14 mouse cellular contexts compared by ENCODE assay signal in genomic region chr9:64114646-64115045, GRCm38 (mm10). TPM values are rescaled to one million over a fixed set of nuclear protein-coding genes. Genes with fewer than 3 reads are reported as not detected.
DNase-seq lines count a peak whose midpoint lies in the region; ATAC-seq and TF ChIP-seq lines count a peak whose summit lies in the region.
"Had no signal": no experiment of that assay in that cellular context is flagged by ENCODE, and none has a peak within 500 bp of the region (broad histone marks: within the 10 kb centered on the region; RNA-seq: fewer than 3 reads in every experiment).

No protein-coding gene starts in this region.

- 6% methylated on average over 2 of the region's 2 CpGs for WGBS in lung, postnatal 0 days
- 5% methylated on average over 2 of the region's 2 CpGs for WGBS in heart, postnatal 0 days

- no peaks in the 10 kb centered on the region for H3K36me3 ChIP-seq in lung, postnatal 0 days (ENCODE audit: insufficient read depth, low read length)
- no peaks in the 10 kb centered on the region for H3K36me3 ChIP-seq in heart, postnatal 0 days (replicated peaks; ENCODE audit: control insufficient read depth, insufficient read depth, low read length)
- H3K36me3 ChIP-seq: forebrain, embryonic 15.5 days had no signal

- no peak overlapping the region for H3K9ac ChIP-seq in lung, postnatal 0 days (replicated peaks; ENCODE audit: low read depth)
- no peak overlapping the region for H3K9ac ChIP-seq in heart, postnatal 0 days (replicated peaks; ENCODE audit: low read depth, low read length)
- H3K9ac ChIP-seq: forebrain, embryonic 15.5 days had no signal

- no peaks in the 10 kb centered on the region for H3K4me1 ChIP-seq in lung, postnatal 0 days (ENCODE audit: insufficient read depth, low read depth, low read length)
- H3K4me1 ChIP-seq in heart, postnatal 0 days (ENCODE audit: control insufficient read depth, insufficient read depth), result peaks cover 22% of the 10 kb centered on the region
- H3K4me1 ChIP-seq: forebrain, embryonic 15.5 days had no signal

- no peak for TF ChIP-seq EP300 in lung, postnatal 0 days (IDR thresholded peaks at IDR 0.05)
- no peak for TF ChIP-seq EP300 in heart, postnatal 0 days (IDR thresholded peaks at IDR 0.05; ENCODE audit: low read depth)

- H3K27me3 ChIP-seq in lung, postnatal 0 days (replicated peaks; ENCODE audit: insufficient read depth, low read length), result no peaks in the 10 kb centered on the region
- H3K27me3 ChIP-seq in heart, postnatal 0 days (ENCODE audit: control insufficient read depth, insufficient read depth, low read length), result no peaks in the 10 kb centered on the region
- H3K27me3 ChIP-seq: forebrain, embryonic 15.5 days had no signal

- H3K4me2 ChIP-seq in lung, postnatal 0 days (replicated peaks; ENCODE audit: low read depth, low read length), result no peak overlapping the region
- no peak overlapping the region for H3K4me2 ChIP-seq in heart, postnatal 0 days (ENCODE audit: low read depth, low read length)
- H3K4me2 ChIP-seq: forebrain, embryonic 15.5 days; midbrain, embryonic 11.5 days had no signal

- peak; percentile 19 for DNase-seq in adrenal gland, adult 2 months
- no peak for DNase-seq in adrenal gland, adult (ENCODE audit: inconsistent age in 2 of 2, low spot score in 1 of 2)
- DNase-seq in lung, postnatal 0 days (ENCODE audit: low spot score), result peak; percentile 52
- DNase-seq in lung, postnatal 14 days, result no peak
- peak; percentile 76 for DNase-seq in heart, postnatal 0 days (ENCODE audit: low spot score)
- DNase-seq in yolk sac, embryonic 10.5 days (ENCODE audit: low spot score), result peak; percentile 81
- no peak for DNase-seq in gastrocnemius, postnatal 10 days
- DNase-seq: thymus, postnatal 14 days had no signal

- no peak overlapping the region for H3K4me3 ChIP-seq in lung, postnatal 0 days (ENCODE audit: low read depth, low read length)
- H3K4me3 ChIP-seq in heart, postnatal 0 days (ENCODE audit: low read depth, low read length), result no peak overlapping the region
- H3K4me3 ChIP-seq: forebrain, embryonic 15.5 days had no signal

- H3K9me3 ChIP-seq in lung, postnatal 0 days (ENCODE audit: low read length), result no peaks in the 10 kb centered on the region
- no peaks in the 10 kb centered on the region for H3K9me3 ChIP-seq in heart, postnatal 0 days (replicated peaks; ENCODE audit: control insufficient read depth, low read length)
- H3K9me3 ChIP-seq: forebrain, embryonic 15.5 days had no signal

- H3K27ac ChIP-seq in lung, postnatal 0 days (ENCODE audit: low read length), result no peak overlapping the region
- peak overlapping the region; percentile 60 for H3K27ac ChIP-seq in heart, postnatal 0 days (ENCODE audit: low read depth)
- H3K27ac ChIP-seq: forebrain, embryonic 15.5 days had no signal

- peak; percentile 56 for ATAC-seq in lung, postnatal 0 days
- ATAC-seq in heart, postnatal 0 days (ENCODE audit: insufficient read depth, low read depth), result peak; percentile 79
- no peak for ATAC-seq in megakaryocyte-erythroid progenitor cell, adult 5-6 weeks (replicated peaks; ENCODE audit: low FRiP score, low TSS enrichment, poor library complexity, severe bottlenecking)
- ATAC-seq: forebrain, embryonic 15.5 days had no signal

- TF ChIP-seq CTCF in lung, postnatal 0 days (IDR thresholded peaks at IDR 0.05), result no peak
- no peak for TF ChIP-seq CTCF in heart, postnatal 0 days (IDR thresholded peaks at IDR 0.05; ENCODE audit: low read depth)

RNA-seq across cellular contexts. Expression of gene Lctl, which starts 2.3 kb away (rescaled TPM):
- total RNA-seq in adrenal gland, adult 2 months (2021), result under 1 TPM; 0.55 to 0.72 TPM
- polyA plus RNA-seq in adrenal gland, adult 2 months (2012; rRNA removed), result 6.9 and 10.6 TPM in 2 replicates
- not detected in 2 replicates for polyA plus RNA-seq in lung, postnatal 0 days (2015; fragmentation: Nextera tagmentation; extraction: Ambion mirVana)
- not detected in 2 replicates for total RNA-seq in heart, postnatal 0 days (2014; rRNA removed; ENCODE audit: low replicate concordance)
- 0.21 TPM in 1 of 2 replicates, not detected in the other for polyA plus RNA-seq in heart, postnatal 0 days (2015; fragmentation: Nextera tagmentation; extraction: Ambion mirVana)
- total RNA-seq in megakaryocyte-erythroid progenitor cell, adult 5-6 weeks (2014; fragmentation: Nextera tagmentation), result not detected in 2 replicates
- not detected in 2 replicates for total RNA-seq in megakaryocyte-erythroid progenitor cell, adult 5-6 weeks (2017)
- total RNA-seq in gastrocnemius, postnatal 10 days (2021), result under 1 TPM; 0.66 to 0.68 TPM
- total RNA-seq: neutrophil, adult 5-6 weeks had no signal
- polyA plus RNA-seq: brain, embryonic 14.5 days; forebrain, embryonic 15.5 days; limb, embryonic 11.5 days; midbrain, embryonic 11.5 days had no signal

RNA-seq across cellular contexts. Expression of gene Zwilch, which starts 58.3 kb away (rescaled TPM):
- total RNA-seq in adrenal gland, adult 2 months (2021), result 1 to 10 TPM; 2.1 to 5.4 TPM
- polyA plus RNA-seq in adrenal gland, adult 2 months (2012; rRNA removed), result 0.50 and 0.55 TPM in 2 replicates
- 1.5 and 1.7 TPM in 2 replicates for polyA plus RNA-seq in lung, postnatal 0 days (2015; fragmentation: Nextera tagmentation; extraction: Ambion mirVana)
- 9.8 and 28.8 TPM in 2 replicates for total RNA-seq in heart, postnatal 0 days (2014; rRNA removed; ENCODE audit: low replicate concordance)
- polyA plus RNA-seq in heart, postnatal 0 days (2015; fragmentation: Nextera tagmentation; extraction: Ambion mirVana), result 3.8 and 4.9 TPM in 2 replicates
- 63.8 and 96.9 TPM in 2 replicates for total RNA-seq in megakaryocyte-erythroid progenitor cell, adult 5-6 weeks (2014; fragmentation: Nextera tagmentation)
- 168 and 181 TPM in 2 replicates for total RNA-seq in megakaryocyte-erythroid progenitor cell, adult 5-6 weeks (2017)
- total RNA-seq in gastrocnemius, postnatal 10 days (2021), result 1 to 10 TPM; 3.1 to 5.3 TPM

RNA-seq across cellular contexts. Expression of gene Rpl4, which starts 58.5 kb away (rescaled TPM):
- 1,000 to 10,000 TPM in 1 of 2 experiments, 100 to 1,000 TPM in 1; 966 to 1,016 TPM for total RNA-seq in adrenal gland, adult 2 months (2021)
- polyA plus RNA-seq in adrenal gland, adult 2 months (2012; rRNA removed), result 83.8 and 120 TPM in 2 replicates
- 679 and 693 TPM in 2 replicates for polyA plus RNA-seq in lung, postnatal 0 days (2015; fragmentation: Nextera tagmentation; extraction: Ambion mirVana)
- 667 and 760 TPM in 2 replicates for total RNA-seq in heart, postnatal 0 days (2014; rRNA removed; ENCODE audit: low replicate concordance)
- 537 and 545 TPM in 2 replicates for polyA plus RNA-seq in heart, postnatal 0 days (2015; fragmentation: Nextera tagmentation; extraction: Ambion mirVana)
- total RNA-seq in megakaryocyte-erythroid progenitor cell, adult 5-6 weeks (2014; fragmentation: Nextera tagmentation), result 3,030 and 3,310 TPM in 2 replicates
- 3,630 and 3,665 TPM in 2 replicates for total RNA-seq in megakaryocyte-erythroid progenitor cell, adult 5-6 weeks (2017)
- total RNA-seq in gastrocnemius, postnatal 10 days (2021), result 100 to 1,000 TPM; 811 to 822 TPM

Comparison
In these comparisons a context has a peak if more than half of its experiments do, and no peak if none do; other contexts are left out.
1. DNase-seq: peak in adrenal gland, adult 2 months (single experiment), lung, postnatal 0 days (single experiment), heart, postnatal 0 days (single experiment) and yolk sac, embryonic 10.5 days (single experiment); none in adrenal gland, adult (0 of 2), lung, postnatal 14 days (single experiment) and gastrocnemius, postnatal 10 days (single experiment).